Mouse (Mus musculus) gastrocnemius, postnatal 25 days (tissue): Measurements from ENCODE around the gene Pten. TPM values are rescaled to one million over a fixed set of nuclear protein-coding genes. Genes with fewer than 3 reads are reported as not detected.

Experiments used
- DNase-seq: peaks from one replicate; pipeline ENCODE4 v3.0.0; 2022
- long read RNA-seq, 2 experiments: library from polyadenylated mRNA; stranded (forward); transcript quantifications; one replicate each; pipeline ENCODE4 v2.0.0; 2021
- total RNA-seq, 2 experiments: library from RNA; stranded (reverse); gene quantifications; 1 replicate in 1 of 2; 2 replicates in 1 of 2; pipeline ENCODE4 v1.2.3; 2021

Pten gene
- 10 to 100 TPM; 31.8 to 35.9 TPM for total RNA-seq
- long read RNA-seq, experiment 1, full-length matches to known transcripts: 10 of 14 reads
- long read RNA-seq, experiment 1, partial matches to known transcripts: 0 of 14 reads
- long read RNA-seq, experiment 1, other reads (novel, unspliced or antisense): 4 of 14 reads
- long read RNA-seq, experiment 2, full-length matches to known transcripts: 16 of 20 reads
- long read RNA-seq, experiment 2, partial matches to known transcripts: 0 of 20 reads
- long read RNA-seq, experiment 2, other reads (novel, unspliced or antisense): 4 of 20 reads

DNA sequence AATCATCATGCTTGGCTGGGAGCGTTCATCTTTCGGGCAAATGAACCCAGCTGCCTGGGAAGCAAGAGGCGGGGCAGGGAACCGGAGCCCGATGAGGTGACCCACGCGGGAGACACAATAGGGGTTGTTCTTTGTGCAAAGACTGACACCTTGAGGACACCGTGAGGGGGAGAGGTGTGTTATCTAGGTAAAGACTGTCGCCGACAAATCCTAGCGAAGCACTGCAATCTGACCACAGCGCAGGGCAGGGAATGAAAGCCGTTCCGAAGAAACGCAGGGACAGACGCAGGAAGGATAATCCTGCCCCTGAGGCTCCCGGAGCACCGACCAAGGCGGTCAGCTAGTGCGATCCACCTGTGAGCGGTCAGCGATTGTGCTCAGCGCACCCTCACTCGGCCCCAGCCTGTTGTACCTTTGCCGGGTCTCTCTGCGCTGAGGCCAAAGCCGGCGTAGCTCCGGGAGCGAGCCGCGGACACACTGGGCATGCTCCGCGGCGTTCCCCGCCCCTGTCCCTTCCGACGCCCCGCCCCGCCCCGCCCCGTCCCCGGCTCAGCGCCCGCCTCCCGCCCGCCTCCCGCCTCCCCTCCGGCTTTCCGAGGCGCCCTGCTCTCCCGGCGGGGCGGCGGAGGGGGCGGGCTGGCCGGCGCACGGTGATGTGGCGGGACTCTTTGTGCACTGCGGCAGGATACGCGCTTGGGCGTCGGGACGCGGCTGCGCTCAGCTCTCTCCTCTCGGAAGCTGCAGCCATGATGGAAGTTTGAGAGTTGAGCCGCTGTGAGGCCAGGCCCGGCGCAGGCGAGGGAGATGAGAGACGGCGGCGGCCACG is at the start of gene Pten:
Pten (plus strand) TSS at position 598 of the 826 bp plus-strand sequence.
- peak; percentile 99 for DNase-seq

DNA sequence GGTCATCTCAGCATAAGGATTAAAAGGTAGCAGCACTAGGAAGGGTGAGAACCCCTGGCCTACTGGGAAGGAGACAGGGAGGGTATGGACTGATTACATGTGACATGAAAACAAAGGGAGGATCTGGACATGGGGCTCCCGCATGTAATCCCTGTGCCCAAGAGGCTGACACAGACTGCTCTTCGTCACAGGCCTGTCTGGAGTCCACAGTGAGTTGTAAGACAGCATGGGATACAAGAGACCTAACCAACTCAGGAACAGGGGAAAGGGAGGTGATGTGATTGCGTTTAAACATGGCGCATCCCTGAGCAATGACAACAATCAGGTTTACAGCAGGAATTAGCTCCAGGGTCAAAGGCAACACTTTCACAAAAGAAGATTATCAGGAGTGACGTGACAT is 48.3 kb upstream of the Pten start:
- DNase-seq: no peak

DNA sequence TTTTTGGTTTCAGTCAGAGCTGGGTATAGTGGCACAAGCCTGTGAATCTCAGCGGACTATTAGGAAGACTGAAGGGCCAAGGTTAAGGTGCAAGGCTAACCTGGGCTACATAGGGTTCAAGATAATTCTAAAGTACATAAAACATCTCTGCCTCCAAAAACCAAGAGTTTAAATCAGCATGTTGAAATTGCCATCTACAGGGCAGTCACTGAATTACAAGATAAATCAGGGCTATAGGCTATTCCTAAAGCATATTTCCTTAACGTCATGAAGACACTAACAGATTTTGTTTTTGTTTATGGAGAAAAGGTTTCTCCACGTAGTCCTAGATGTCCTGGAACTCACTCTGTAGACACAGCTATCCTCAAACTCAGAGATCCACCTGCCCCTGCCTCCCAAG is 47.0 kb upstream of the Pten start:
- DNase-seq: no peak

DNA sequence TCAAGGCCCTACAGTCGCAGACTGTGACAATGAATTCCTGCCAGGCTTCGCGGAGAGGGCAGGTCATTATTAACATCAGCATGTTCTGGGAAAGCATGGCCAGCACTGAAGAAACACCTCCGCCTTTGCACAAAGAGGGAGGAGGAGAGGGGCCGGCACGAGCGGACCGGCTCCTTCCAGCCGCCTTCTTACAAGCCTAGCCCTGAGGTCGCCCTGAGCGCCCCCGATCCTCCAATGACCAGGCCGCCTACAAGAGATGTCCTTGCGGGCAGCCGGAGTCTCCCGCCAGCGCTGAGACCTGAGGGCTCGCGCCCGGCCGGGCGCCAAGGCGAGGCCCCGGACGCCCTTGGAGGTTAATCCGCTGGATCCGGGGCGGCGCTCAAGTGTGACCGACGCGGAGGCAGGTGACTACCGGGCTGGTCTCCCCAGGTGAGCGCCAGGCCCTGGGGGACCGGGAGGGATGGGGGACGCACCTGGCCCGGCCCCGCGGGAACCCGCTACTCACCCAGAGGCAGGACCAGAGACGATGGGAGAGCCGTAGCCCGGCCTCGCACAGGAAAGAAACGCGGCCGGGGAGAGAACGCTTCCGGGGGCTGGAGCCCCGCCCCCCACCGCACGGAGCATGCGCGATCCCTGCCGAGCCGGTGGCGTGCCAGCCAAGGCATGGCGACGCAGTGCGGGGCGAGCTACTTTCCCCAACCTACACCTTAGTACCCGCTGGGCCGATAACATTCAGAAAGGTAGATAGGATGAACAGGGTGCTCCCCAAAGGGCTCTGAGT is 45.3 kb upstream of the Pten start:
- peak; percentile 90 for DNase-seq

DNA sequence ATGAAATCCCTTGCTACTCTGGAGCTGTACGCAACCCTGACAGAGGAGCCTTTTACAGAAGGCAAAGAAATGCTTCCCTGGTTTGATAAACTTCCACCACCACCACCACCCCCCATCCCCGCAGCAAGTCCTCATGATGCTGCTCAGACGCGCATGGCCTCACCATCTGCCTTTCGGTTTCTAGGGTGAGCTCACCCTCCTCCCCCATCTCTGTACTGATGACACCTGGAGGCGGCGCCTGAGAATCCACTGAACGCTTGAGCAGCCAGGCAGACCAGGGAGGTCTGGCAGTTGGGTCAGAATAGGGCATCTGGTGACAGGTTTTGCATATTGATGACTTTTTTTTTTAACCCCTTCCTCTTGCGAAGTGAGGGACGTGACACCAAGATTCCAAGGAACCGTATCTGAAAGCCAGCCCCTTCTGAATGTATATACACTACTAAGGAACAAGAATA is 44.7 kb upstream of the Pten start:
- peak; percentile 62 for DNase-seq

DNA sequence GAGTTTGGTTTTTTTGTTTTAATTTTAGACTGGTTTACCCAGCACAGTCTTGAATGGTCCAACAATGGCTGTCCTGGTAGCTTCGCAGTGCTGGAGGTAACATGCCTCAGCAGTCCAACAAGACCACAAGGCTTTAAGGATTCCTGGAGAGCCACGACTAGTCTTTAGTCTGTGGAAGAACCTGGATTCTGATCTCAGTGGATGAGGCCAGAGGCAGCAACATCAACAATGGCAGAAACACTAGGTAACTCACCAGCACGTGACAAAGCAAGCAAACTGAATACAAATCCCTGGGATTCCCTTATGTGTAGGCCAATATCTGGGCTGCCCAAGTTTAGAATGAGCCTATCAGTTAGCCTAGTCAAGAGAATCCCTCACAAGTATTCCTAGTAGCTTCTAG is 43.8 kb upstream of the Pten start:
- DNase-seq: no peak

DNA sequence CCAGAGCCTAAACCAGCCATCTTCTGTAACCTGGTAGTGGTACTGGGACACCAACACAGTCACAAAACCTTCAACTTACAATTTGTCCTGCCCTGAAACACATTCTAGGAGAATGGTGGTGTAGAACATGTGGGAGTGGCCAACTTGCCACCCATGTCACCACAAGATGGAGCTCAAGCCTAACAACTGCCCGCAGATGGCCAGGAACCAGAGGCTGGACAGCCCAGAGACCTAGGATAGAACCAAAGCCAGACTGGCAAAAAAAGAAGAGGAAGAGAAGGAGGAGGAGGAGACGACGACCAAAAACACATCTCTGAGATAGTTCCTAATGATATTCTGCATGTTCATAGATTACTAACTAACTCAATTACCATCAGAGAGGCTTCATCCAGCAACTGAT is 42.1 kb upstream of the Pten start:
- DNase-seq: peak; percentile 60

DNA sequence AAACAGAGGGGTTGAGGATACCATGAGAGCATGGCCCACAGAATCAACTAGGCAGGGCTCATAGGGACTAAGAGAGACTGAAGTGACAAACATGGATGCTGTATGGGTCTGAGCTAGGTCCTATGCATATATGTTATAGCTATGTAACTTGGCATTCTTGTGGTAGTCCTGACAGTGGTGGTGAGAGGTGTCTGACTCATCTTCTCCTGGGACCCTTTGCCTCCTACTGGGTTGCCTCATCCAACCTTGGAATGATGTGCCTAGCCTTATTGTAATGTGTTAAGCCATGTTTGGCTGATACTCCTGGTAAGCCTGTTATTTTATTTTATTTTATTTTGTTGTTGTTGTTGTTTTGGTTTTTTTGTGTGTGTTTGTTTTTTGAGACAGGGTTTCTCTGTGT is 41.6 kb upstream of the Pten start:
- DNase-seq: no peak

DNA sequence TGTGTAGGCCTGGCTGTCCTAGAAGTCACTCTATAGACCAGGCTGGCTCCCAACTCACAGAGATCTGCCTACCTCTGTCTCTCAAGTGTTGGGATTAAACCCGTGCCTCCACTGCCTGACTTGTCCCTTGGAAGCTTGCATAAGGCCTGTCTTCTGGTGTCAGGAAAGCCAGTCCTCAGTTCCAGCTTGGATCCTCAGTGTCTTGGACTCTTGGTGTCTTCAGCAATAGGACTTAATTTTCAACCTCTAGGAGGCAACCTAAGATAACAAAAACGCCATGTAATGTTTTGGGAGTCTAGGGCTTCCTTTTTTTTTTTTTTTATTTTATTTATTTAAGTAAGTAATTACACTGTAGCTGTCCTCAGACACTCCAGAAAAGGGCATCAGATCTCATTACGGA is 39.7 kb upstream of the Pten start:
- no peak for DNase-seq

DNA sequence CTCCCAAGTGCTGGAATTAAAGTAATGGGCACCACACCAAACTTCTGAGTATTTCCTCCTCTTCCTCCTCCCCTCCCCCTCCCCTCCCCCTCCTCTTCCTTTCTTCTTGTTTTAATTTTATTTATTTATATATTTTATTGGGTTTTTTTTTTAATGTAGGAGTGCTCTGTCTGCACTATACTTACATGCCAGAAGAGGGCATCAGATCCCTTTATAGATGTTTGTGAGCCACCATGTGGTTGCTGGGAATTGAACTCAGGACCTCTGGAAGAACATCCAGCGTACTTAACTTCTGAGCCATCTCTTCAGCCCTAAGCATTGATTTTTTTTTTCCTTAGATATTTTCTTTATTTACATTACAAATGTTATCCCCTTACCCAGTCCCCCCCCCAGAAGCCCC is 37.0 kb upstream of the Pten start:
- DNase-seq: no peak

DNA sequence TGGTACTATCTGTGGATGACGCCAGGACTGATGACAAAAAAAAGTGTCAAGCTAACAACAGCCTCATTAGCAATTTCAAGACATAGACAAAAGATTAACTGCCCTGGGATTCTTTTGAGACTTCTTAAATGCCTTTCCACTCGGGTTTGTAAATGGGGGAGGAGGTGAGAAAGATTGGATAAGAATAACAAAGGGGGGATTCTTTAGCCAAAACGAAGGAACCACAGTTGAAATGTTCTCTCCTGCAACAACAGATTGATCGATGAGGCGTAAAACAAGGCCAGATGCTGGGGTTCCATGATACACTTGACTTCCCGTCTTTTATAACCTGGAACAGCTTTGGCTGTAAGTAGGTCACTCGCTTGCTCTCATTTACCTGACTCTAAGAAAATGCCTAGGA is 33.5 kb upstream of the Pten start:
- DNase-seq: no peak

DNA sequence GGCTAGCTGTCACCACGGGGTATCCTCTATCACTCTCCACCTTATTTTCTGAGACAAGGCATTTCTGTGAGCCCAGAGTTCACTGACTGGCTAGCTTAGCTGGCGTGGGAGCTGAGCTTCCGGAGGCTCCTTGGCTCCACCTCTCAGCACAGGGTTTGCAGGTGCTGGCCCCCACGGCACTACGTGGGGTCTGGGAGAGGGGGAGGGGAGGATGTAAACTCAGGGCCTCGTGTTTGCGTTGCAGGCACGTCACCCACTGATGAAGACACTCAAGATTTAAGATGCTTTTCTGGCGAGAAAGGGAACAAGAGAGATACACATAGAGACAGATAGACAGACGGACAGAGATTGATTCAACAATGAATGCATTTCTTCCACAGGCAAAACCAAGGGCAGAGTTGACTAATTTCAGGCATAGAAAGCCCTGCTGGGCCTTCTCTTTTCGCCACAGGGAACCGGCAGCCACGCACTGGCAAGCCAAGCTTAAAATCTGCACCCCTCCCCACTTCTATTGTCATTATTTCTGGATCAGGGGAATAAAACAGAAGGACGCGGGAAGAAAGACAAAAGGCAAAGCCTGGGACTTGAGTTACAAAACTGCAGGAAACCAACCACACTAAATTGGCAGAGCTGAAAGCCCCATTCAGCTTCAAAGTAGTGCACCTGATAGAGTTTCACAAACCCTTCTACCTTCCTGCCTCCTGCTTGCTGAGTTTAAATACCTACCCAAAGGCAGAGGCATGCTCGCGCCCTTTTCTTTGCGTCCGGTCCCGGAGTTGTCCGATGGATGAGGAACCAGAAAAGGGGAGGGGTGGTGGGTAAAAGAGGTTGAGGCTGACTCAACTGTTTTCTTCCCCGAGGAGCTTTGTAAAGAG is 30.6 kb upstream of the Pten start:
- DNase-seq: peak; percentile 9

DNA sequence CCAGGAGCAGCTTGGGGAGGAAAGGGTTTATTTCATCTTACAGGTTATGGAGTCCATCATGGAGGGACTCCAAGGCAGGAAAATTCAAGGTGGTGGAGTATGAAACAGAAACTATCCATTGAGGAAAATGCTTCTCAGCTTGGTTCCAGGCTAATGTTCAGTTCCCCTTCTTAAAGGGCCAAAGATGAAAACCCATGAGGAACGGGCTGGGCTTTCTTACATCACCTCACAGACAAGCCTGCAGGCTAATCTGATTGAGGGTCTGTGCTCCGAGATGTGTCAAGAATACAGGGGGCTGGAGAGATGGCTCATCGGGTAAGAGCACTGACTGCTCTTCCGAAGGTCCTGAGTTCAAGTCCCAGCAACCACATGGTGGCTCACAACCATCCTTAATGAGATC is 27.5 kb upstream of the Pten start:
- no peak for DNase-seq

DNA sequence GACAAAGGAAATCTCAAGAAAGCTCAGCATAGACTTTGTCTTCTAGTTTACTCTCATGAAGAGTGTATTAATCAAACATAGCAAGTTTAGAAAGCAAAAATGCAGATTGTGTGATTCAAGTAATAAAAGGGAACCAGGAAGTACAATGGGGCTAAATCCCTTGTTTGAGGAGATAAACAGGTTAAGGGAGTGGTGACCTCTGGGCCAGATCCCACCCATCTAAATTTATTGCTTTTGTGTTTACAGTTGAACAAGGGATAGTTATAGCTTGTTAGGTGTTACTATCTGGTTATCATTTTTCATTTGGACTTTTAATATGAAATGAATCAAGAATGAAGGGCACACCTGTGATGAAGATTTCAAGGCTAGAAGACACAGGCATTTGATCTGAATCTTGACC is 24.4 kb upstream of the Pten start:
- no peak for DNase-seq

DNA sequence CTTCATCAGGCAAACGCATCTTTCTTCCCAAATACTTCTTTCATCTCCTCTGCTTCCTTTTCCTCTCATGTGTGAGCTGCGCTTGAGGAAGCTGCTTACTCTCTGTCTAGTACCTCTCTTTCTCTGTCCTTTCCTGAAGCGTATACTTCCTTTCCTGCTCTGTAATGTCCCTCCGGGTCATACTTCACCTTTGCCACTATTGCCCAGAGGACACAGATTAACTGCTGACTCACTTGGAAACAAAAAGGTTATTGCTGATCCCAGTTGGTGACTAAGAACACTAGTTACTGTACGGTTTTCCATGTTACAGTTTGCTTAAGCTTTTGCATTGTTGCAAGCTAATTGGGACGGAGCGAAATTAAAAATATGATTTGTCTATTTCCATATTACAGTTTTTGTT is 19.5 kb upstream of the Pten start:
- DNase-seq: no peak

DNA sequence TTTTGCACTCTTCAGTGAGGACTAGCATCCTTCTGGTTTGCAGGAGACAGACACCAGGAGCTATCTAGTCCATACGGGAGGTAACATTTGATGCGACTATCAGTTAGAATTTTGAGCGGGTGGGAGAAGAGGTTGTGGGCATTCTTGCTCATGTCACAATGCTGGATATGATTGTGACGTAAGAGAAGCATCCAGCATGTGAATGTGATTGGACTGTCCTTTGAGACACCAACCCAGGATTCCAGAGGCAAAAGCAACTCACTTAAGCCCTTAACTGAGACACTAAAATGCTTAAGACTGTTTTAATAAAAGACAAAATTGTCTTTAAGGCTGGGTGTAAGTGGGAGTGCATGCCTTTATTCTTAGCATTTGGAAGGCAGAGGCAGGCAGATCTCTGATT is 17.6 kb upstream of the Pten start, which contains the start of gene Atad1:
Atad1 (minus strand) TSS at position 101 of the 400 bp plus-strand sequence.
- DNase-seq: no peak

DNA sequence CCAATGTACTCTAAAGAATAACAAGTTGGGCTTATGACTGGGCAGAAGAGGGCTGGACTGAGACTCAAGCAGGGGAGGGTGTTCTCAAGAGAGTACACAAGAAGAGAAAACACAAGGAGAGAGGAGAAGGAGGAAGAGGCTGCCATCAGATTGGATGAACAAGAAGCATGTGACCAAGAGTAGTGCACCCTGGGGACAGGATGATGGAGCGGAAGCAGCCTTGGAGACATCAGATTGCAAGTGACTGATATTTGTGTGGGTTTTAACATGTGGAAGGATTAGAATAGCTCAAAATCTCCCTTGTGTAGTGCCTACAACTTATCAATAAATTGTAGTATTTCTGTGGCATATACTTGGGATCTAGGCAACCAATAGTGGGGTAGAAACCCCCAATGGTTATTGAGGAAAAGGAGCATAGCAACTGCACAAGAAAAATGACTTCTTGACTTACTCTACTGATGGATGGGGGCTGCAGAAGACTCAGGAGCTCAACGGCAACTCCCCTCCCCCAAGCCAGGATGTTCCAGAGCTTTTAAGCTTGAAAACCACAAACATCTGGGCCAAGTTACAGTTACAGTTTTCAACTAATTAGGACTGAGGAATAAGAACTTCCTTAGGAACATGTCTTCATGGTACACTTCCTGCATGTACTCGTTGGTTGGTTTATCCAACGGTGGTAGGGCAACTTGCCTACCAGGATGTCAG is 16.5 kb upstream of the Pten start:
- DNase-seq: no peak

DNA sequence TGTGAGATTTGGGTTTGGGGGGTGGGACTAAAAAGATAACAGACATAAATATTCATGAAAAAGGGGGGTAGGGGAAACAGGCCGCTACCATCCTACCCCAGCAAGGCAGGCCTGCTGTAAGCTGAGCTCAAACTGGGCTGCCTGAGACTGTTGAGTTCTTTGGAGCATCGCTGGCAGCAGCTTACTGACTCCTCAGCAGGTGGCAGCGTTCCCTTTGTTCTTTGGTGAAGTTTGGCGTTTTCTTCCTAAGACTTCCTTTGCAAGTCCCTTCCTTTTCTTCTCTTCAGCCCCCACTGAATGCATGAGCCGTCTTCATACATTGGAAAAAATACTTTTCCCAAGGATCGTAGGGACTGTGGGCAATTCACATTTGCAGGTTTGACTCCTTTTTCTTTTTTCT is 7.9 kb upstream of the Pten start:
- DNase-seq: peak; percentile 15

DNA sequence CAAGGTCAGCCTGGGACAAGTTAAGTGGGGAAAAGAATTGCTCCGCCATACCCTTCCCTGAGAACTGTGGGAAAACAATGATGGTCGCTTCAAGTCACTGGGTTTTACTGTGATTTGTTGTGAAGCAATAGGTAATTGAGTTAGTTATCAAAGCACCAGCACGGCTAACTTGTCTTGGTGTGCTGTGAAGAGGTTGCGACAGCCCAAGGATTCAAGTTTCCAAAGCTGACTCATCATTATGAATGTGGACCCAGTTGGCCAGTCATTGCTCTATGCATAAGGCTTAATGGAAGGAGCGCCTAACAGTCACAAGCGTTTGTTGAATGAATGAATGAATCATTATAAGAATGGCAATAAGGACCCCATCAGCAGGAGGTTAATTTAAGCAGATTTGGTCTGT is 4.9 kb upstream of the Pten start:
- no peak for DNase-seq

DNA sequence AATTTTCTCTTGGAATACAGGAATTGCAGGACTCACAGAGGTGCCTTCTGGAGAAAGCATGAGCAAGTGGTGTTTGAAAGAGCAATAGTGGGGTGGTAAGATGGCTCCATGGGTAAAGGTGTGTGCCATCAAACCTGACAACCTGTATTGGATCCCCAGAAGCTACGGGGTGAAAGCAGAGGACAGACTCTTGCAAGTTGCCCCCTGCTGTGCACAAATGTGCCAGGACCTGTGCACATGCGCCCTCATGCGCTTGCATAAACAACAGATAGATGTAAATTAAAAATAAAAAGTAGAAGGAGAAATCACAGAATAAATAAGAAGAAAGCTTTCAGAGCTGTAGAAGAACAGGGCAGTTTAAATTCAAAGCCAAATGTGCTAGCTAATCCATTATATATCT is 3.9 kb upstream of the Pten start:
- DNase-seq: no peak
